Mouse (Mus musculus): ENCODE data around the gene Apela.

DNA sequence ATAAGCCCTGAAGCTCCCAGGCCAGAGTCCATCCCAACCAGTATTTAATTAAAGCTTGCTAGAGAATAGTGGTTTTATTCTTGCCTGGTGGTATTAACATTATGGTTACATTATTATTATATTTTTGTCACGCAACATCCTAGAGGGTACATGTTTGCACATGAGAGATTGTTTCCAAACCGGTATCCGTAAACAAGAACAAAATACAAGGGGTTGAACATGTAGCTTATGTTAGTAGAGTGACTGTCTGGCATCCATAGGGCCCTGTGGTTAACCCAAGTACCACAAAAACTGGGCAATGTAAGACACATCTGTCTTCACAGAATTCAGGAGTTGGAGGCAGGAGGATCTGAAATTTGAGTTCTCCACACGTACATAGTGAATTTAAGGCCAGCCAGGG lies 29.9 kb upstream of the Apela start:
- TF ChIP-seq CTCF (IDR thresholded peaks at IDR 0.05; ENCODE audit: low read depth) (no peak), EP300 (IDR thresholded peaks at IDR 0.05; ENCODE audit: low read depth) (no peak)
